Mouse (Mus musculus): ENCODE results near the gene Tmem132d. TPM values are rescaled to one million over a fixed set of nuclear protein-coding genes. Genes with fewer than 3 reads are reported as not detected.
A peak's percentile ranks its signal among the peaks of the same experiment; 100 is the strongest.

Tmem132d gene
- polyA plus RNA-seq, 1 experiment from 2014 or later, result 0.19 TPM

- Histone ChIP-seq H3K9me3 (ENCODE audit: control insufficient read depth, low read depth, low read length) (no peaks in the 10 kb centered on the region), H3K27ac (ENCODE audit: low read length) (no peak overlapping the region), H3K27me3 (ENCODE audit: control insufficient read depth, insufficient read depth, low read length) (peaks cover 11% of the 10 kb centered on the region; the same call in 1 of the 2 replicates), H3K36me3 (ENCODE audit: control insufficient read depth, insufficient read depth, low read length) (no peaks in the 10 kb centered on the region), H3K4me3 (ENCODE audit: low read depth, low read length) (no peak overlapping the region), H3K4me1 (ENCODE audit: control insufficient read depth, insufficient read depth, low read length) (no peaks in the 10 kb centered on the region), H3K9ac (replicated peaks; ENCODE audit: low read depth, low read length) (no peak overlapping the region), H3K4me2 (replicated peaks; ENCODE audit: low read depth, low read length) (no peak overlapping the region)
- WGBS, result 32% methylated on average over 6 of the region's 6 CpGs
- no peak for ATAC-seq (ENCODE audit: insufficient number of reproducible peaks, insufficient read depth, low FRiP score, low read depth)
These were observed 12.0 kb upstream of the Tmem132d start for GRCm38 (mm10) chr5:128444876-128445275.

DNA sequence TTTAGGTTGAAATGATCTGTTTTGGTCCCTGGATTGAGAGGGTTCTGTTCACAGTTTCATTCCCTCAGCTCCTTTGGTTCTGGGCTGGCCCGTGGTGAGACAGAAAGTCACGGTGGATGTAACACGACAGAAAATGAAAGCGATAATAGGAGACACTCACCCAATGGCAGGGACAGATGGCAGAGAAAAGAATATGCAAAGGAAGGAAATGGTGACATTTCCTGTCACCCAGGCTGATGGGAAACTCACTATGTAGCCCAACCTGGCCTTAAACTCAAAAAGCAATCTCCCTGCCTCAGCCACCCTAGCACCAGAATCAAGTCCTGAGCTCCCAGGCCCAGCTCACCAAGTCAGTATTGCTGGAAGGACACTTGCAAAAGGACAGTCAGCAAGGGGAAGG is 11.0 kb upstream of the Tmem132d start:
- 47% methylated on average over 4 of the region's 4 CpGs for WGBS
- no peak overlapping the region for H3K4me3 ChIP-seq (ENCODE audit: low read depth, low read length)

GRCm38 (mm10) chr5:128441121-128441520 is 8.2 kb upstream of the Tmem132d start:
- no peak for ATAC-seq (ENCODE audit: insufficient number of reproducible peaks, insufficient read depth, low FRiP score, low read depth)
- Histone ChIP-seq H3K9me3 (ENCODE audit: control insufficient read depth, low read depth, low read length) (no peaks in the 10 kb centered on the region), H3K27me3 (ENCODE audit: control insufficient read depth, insufficient read depth, low read length) (peaks cover 13% of the 10 kb centered on the region; the same call in 1 of the 2 replicates), H3K27ac (ENCODE audit: low read length) (no peak overlapping the region), H3K4me3 (ENCODE audit: low read depth, low read length) (no peak overlapping the region), H3K4me1 (ENCODE audit: control insufficient read depth, insufficient read depth, low read length) (no peaks in the 10 kb centered on the region), H3K4me2 (replicated peaks; ENCODE audit: low read depth, low read length) (no peak overlapping the region), H3K9ac (replicated peaks; ENCODE audit: low read depth, low read length) (no peak overlapping the region), H3K36me3 (ENCODE audit: control insufficient read depth, insufficient read depth, low read length) (no peaks in the 10 kb centered on the region)
- 17% methylated on average over 5 of the region's 5 CpGs for WGBS

More for the DNA sequence above, 11.0 kb upstream of the Tmem132d start:
- no peak overlapping the region for H3K9ac ChIP-seq (replicated peaks; ENCODE audit: low read depth, low read length)
- no peak overlapping the region for H3K27ac ChIP-seq (ENCODE audit: low read length)
- no peaks in the 10 kb centered on the region for H3K4me1 ChIP-seq (ENCODE audit: control insufficient read depth, insufficient read depth, low read length)
- ATAC-seq (ENCODE audit: insufficient number of reproducible peaks, insufficient read depth, low FRiP score, low read depth), result no peak
- H3K9me3 ChIP-seq (ENCODE audit: control insufficient read depth, low read depth, low read length), result no peaks in the 10 kb centered on the region
- H3K27me3 ChIP-seq (ENCODE audit: control insufficient read depth, insufficient read depth, low read length), result peaks cover 11% of the 10 kb centered on the region; the same call in 1 of the 2 replicates
- no peaks in the 10 kb centered on the region for H3K36me3 ChIP-seq (ENCODE audit: control insufficient read depth, insufficient read depth, low read length)
- no peak overlapping the region for H3K4me2 ChIP-seq (replicated peaks; ENCODE audit: low read depth, low read length)

DNA sequence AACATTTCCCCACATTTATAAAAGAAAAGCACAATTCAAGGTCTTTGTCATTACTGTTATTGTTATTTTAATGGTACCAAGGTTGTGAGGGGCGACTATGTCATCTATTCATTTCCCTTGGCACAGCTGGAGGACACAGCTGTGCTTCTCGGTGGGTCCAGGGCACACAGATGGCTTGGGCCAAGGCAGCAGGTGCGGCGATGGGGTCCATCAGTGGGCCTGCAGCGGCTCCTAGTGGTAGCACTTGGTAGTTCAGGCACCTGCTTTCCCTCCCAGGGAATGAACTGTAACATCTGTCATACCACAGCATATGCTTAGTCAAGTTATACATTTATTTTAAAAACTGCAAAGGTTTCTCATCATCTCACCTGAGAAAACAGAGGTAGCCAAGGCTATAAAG is 7.0 kb upstream of the Tmem132d start:
- Histone ChIP-seq H3K4me2 (replicated peaks; ENCODE audit: low read depth, low read length) (no peak overlapping the region), H3K4me1 (ENCODE audit: control insufficient read depth, insufficient read depth, low read length) (no peaks in the 10 kb centered on the region), H3K9ac (replicated peaks; ENCODE audit: low read depth, low read length) (no peak overlapping the region), H3K4me3 (ENCODE audit: low read depth, low read length) (no peak overlapping the region), H3K36me3 (ENCODE audit: control insufficient read depth, insufficient read depth, low read length) (no peaks in the 10 kb centered on the region), H3K9me3 (ENCODE audit: control insufficient read depth, low read depth, low read length) (no peaks in the 10 kb centered on the region), H3K27ac (ENCODE audit: low read length) (no peak overlapping the region), H3K27me3 (ENCODE audit: control insufficient read depth, insufficient read depth, low read length) (peaks cover 11% of the 10 kb centered on the region; the same call in 1 of the 2 replicates)
- ATAC-seq (ENCODE audit: insufficient number of reproducible peaks, insufficient read depth, low FRiP score, low read depth), result peak; percentile 28; the same call in 1 of the 2 replicates
- 0% methylated on average over 5 of the region's 5 CpGs for WGBS

- no peaks in the 10 kb centered on the region for H3K36me3 ChIP-seq (ENCODE audit: control insufficient read depth, insufficient read depth, low read length)
- no peak overlapping the region for H3K4me2 ChIP-seq (replicated peaks; ENCODE audit: low read depth, low read length)
- peaks cover 21% of the 10 kb centered on the region for H3K27me3 ChIP-seq (ENCODE audit: control insufficient read depth, insufficient read depth, low read length)
- no peak overlapping the region for H3K9ac ChIP-seq (replicated peaks; ENCODE audit: low read depth, low read length)
- 61% methylated on average over 16 of the region's 16 CpGs for WGBS
- no peak overlapping the region for H3K27ac ChIP-seq (ENCODE audit: low read length)
- H3K9me3 ChIP-seq (ENCODE audit: control insufficient read depth, low read depth, low read length), result no peaks in the 10 kb centered on the region
- no peak overlapping the region for H3K4me3 ChIP-seq (ENCODE audit: low read depth, low read length)
- no peak for ATAC-seq (ENCODE audit: insufficient number of reproducible peaks, insufficient read depth, low FRiP score, low read depth)
- H3K4me1 ChIP-seq (ENCODE audit: control insufficient read depth, insufficient read depth, low read length), result no peaks in the 10 kb centered on the region
These were observed 5.2 kb upstream of the Tmem132d start for GRCm38 (mm10) chr5:128438078-128438477.

GRCm38 (mm10) chr5:128436909-128437308 is 4.0 kb upstream of the Tmem132d start:
- Histone ChIP-seq H3K27ac (ENCODE audit: low read length) (no peak overlapping the region), H3K9me3 (ENCODE audit: control insufficient read depth, low read depth, low read length) (no peaks in the 10 kb centered on the region), H3K4me2 (replicated peaks; ENCODE audit: low read depth, low read length) (no peak overlapping the region), H3K4me1 (ENCODE audit: control insufficient read depth, insufficient read depth, low read length) (no peaks in the 10 kb centered on the region), H3K9ac (replicated peaks; ENCODE audit: low read depth, low read length) (no peak overlapping the region), H3K36me3 (ENCODE audit: control insufficient read depth, insufficient read depth, low read length) (no peaks in the 10 kb centered on the region), H3K4me3 (ENCODE audit: low read depth, low read length) (no peak overlapping the region), H3K27me3 (ENCODE audit: control insufficient read depth, insufficient read depth, low read length) (peaks cover 30% of the 10 kb centered on the region)
- ATAC-seq (ENCODE audit: insufficient number of reproducible peaks, insufficient read depth, low FRiP score, low read depth), result no peak
- 13% methylated on average over 9 of the region's 9 CpGs for WGBS

- no peaks in the 10 kb centered on the region for H3K9me3 ChIP-seq (ENCODE audit: control insufficient read depth, low read depth, low read length)
- no peaks in the 10 kb centered on the region for H3K36me3 ChIP-seq (ENCODE audit: control insufficient read depth, insufficient read depth, low read length)
- H3K4me1 ChIP-seq (ENCODE audit: control insufficient read depth, insufficient read depth, low read length), result no peaks in the 10 kb centered on the region
- WGBS, result 57% methylated on average over 5 of the region's 5 CpGs
- peaks cover 35% of the 10 kb centered on the region for H3K27me3 ChIP-seq (ENCODE audit: control insufficient read depth, insufficient read depth, low read length)
- H3K4me2 ChIP-seq (replicated peaks; ENCODE audit: low read depth, low read length), result no peak overlapping the region
- H3K9ac ChIP-seq (replicated peaks; ENCODE audit: low read depth, low read length), result no peak overlapping the region
- H3K4me3 ChIP-seq (ENCODE audit: low read depth, low read length), result no peak overlapping the region
- H3K27ac ChIP-seq (ENCODE audit: low read length), result no peak overlapping the region
- ATAC-seq (ENCODE audit: insufficient number of reproducible peaks, insufficient read depth, low FRiP score, low read depth), result no peak
These were observed 2.8 kb upstream of the Tmem132d start for GRCm38 (mm10) chr5:128435683-128436082.

DNA sequence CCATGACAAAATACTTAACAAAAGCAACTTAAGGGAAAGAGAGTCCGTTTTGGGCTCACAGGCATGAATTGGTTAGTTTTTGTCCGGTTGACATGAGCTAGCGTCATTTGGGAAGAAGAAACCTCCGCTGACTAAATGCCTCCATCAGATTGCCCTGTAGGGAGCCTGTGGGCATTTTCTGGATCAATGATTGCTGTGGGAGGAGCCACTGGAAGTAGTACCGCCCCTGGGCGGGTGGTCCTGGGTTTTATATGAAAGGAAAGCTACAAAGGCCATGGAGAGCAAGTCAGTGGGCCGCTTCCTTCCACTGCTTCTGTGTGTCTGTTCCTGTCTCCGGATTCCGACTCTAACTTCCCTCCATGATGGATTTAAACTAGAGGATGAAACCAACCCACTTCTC is 909 bp upstream of the Tmem132d start:
- no peak overlapping the region for H3K27ac ChIP-seq (ENCODE audit: low read length)
- no peaks in the 10 kb centered on the region for H3K4me1 ChIP-seq (ENCODE audit: control insufficient read depth, insufficient read depth, low read length)
- H3K27me3 ChIP-seq (ENCODE audit: control insufficient read depth, insufficient read depth, low read length), result peaks cover 35% of the 10 kb centered on the region
- H3K4me3 ChIP-seq (ENCODE audit: low read depth, low read length), result no peak overlapping the region
- H3K4me2 ChIP-seq (replicated peaks; ENCODE audit: low read depth, low read length), result no peak overlapping the region
- no peaks in the 10 kb centered on the region for H3K9me3 ChIP-seq (ENCODE audit: control insufficient read depth, low read depth, low read length)
- no peaks in the 10 kb centered on the region for H3K36me3 ChIP-seq (ENCODE audit: control insufficient read depth, insufficient read depth, low read length)
- ATAC-seq (ENCODE audit: insufficient number of reproducible peaks, insufficient read depth, low FRiP score, low read depth), result no peak
- no peak overlapping the region for H3K9ac ChIP-seq (replicated peaks; ENCODE audit: low read depth, low read length)
- 49% methylated on average over 9 of the region's 9 CpGs for WGBS

GRCm38 (mm10) chr5:128432422-128432821 is 455 bp downstream of the Tmem132d start:
- H3K9me3 ChIP-seq (ENCODE audit: control insufficient read depth, low read depth, low read length), result no peaks in the 10 kb centered on the region
- 1% methylated on average over 32 of the region's 37 CpGs for WGBS
- H3K36me3 ChIP-seq (ENCODE audit: control insufficient read depth, insufficient read depth, low read length), result no peaks in the 10 kb centered on the region
- H3K4me1 ChIP-seq (ENCODE audit: control insufficient read depth, insufficient read depth, low read length), result no peaks in the 10 kb centered on the region
- no peak overlapping the region for H3K27ac ChIP-seq (ENCODE audit: low read length)
- H3K27me3 ChIP-seq (ENCODE audit: control insufficient read depth, insufficient read depth, low read length), result peaks cover 35% of the 10 kb centered on the region
- peak overlapping the region; percentile 50 for H3K4me2 ChIP-seq (replicated peaks; ENCODE audit: low read depth, low read length)
- peak overlapping the region; percentile 25 for H3K4me3 ChIP-seq (ENCODE audit: low read depth, low read length)
- H3K9ac ChIP-seq (replicated peaks; ENCODE audit: low read depth, low read length), result no peak overlapping the region
- 0 out of 2 replicates have a peak, but pooled peaks have one; percentile 6 for ATAC-seq (ENCODE audit: insufficient number of reproducible peaks, insufficient read depth, low FRiP score, low read depth)
